Mouse (Mus musculus) heart, embryonic 16.5 days (tissue): ENCODE measurements around the gene Zfp422. TPM values are rescaled to one million over a fixed set of nuclear protein-coding genes. Genes with fewer than 3 reads are reported as not detected.

Experiments used
- ATAC-seq: fragments of 200-750 bp; cut with Nextera tagmentation; replicated peaks from 2 replicates; pipeline ENCODE4 v1.8.0; 2017; ENCODE audit warnings: moderate number of reproducible peaks; ENCODE audit not compliant: insufficient read depth, low FRiP score; ENCODE audit errors: extremely low read depth
- H3K27ac ChIP-seq: fragments of 300-500 bp; sonication (generic); 2 replicates; pipeline ENCODE4 v1.5.1; 2014; ENCODE audit warnings: mild to moderate bottlenecking, low read length, control low read depth, moderate library complexity
- H3K27me3 ChIP-seq: fragments of 300-500 bp; sonication (generic); 2 replicates; pipeline ENCODE4 v1.6.1; 2014; ENCODE audit warnings: low read length, mixed read lengths; ENCODE audit not compliant: control insufficient read depth, insufficient read depth
- H3K36me3 ChIP-seq: fragments of 300-500 bp; sonication (generic); 2 replicates; pipeline ENCODE4 v1.6.1; 2014; ENCODE audit not compliant: control insufficient read depth, insufficient read depth
- H3K4me1 ChIP-seq: fragments of 300-500 bp; sonication (generic); 2 replicates; pipeline ENCODE4 v1.6.1; 2014; ENCODE audit warnings: low read length, mixed read lengths; ENCODE audit not compliant: control insufficient read depth, insufficient read depth
- H3K4me2 ChIP-seq: fragments of 300-500 bp; sonication (generic); 2 replicates; pipeline ENCODE4 v1.6.1; 2014; ENCODE audit warnings: low read depth, mild to moderate bottlenecking, control low read depth, low read length
- H3K4me3 ChIP-seq: fragments of 300-500 bp; sonication (generic); 2 replicates; pipeline ENCODE4 v1.5.1; 2014; ENCODE audit warnings: mild to moderate bottlenecking, control low read depth, low read length
- H3K9ac ChIP-seq: fragments of 300-500 bp; sonication (generic); 2 replicates; pipeline ENCODE4 v1.6.1; 2014; ENCODE audit warnings: low read length, control low read depth
- H3K9me3 ChIP-seq: fragments of 300-500 bp; sonication (generic); replicated peaks from 2 replicates; pipeline ENCODE4 v1.6.1; 2016; ENCODE audit warnings: low read length; ENCODE audit not compliant: control insufficient read depth
- WGBS: fragments of 180-500 bp; shearing (Covaris S2); extraction: QIAGEN DNeasy Blood & Tissue Kit; methylation state at CpG from one replicate; pipeline ENCODE4 v1.1.7; 2014; 5-methylcytosine and 5-hydroxymethylcytosine counted together
- polyA plus RNA-seq: library from polyadenylated mRNA; unstranded; fragments of >200 nt; fragmentation: Nextera tagmentation; extraction: Ambion mirVana; gene quantifications from 2 replicates; pipeline ENCODE4 v1.2.1, GENCODE M21; 2015

The Zfp422 gene
- 78.8 and 89.8 TPM in 2 replicates for polyA plus RNA-seq

DNA sequence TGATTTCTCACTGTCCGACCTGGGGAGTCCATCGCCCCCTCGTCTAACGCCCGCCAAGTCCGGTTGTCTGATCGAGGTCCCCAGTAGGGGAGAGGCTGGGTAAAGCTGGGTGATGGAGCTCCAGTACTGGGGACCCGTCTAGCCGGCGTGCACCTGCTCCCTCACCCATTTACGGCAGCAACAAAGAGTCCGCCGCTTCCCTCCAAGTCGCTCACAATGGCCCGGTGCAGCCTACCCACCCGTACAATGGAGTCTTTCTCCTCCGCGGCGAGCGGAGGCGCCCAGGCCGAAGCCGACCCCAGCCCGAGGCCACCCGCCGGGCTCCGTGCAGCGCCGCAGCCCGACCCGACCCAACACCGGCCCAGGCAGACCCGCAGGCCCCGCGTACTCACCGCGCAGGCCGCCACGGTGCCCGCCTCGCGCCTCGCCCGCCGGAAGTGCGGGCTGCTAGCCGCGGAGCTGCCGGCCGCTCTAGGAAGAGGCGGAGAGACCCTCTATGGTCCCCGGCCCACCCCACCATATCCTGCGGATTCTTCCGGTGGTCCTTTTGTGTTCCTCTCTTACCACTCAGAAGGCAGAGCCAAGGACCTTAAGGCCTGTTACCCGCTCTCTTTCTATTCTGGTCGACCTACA lies at the start of gene Zfp422:
TSS of gene Zfp422 (minus strand) at position 461 of the 633 bp plus-strand sequence.
- peak within 1 kb of the TSS; percentile 86 for H3K4me3 ChIP-seq
- H3K9me3 ChIP-seq: no peaks in the 10 kb centered on the region
- peaks cover 6% of the 10 kb centered on the region for H3K4me1 ChIP-seq
- peak within 1 kb of the TSS; percentile 90 for H3K27ac ChIP-seq
- H3K4me2 ChIP-seq: peak within 1 kb of the TSS; percentile 72
- peak within 1 kb of the TSS; percentile 97 for H3K9ac ChIP-seq
- WGBS: under 1% methylated on average over 56 of the region's 56 CpGs
- peaks cover 15% of the 10 kb centered on the region for H3K36me3 ChIP-seq
- ATAC-seq: peak; percentile 90
- H3K27me3 ChIP-seq: no peaks in the 10 kb centered on the region

DNA sequence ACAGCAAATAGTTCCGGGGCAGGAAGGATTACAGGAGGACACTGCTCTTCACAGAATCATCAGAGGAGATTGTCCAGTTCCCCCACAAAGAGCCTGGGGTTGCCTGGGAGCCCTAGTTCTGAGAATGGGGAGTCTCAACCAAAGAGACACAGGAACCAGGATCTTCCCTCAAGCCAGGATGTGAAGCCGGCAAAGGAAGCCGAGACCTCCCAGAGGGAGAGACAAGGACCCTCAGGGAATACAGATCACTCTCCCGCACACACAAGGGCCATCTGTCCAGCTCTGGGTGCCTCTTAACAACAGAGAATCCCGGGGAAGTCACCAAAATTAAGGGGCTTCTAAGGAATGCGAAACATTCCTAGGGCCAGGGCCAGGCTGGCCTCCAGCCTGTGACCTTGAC lies 48.5 kb upstream of the Zfp422 start:
- no peaks in the 10 kb centered on the region for H3K27me3 ChIP-seq
- no peak overlapping the region for H3K9ac ChIP-seq
- ATAC-seq: no peak
- no peak overlapping the region for H3K27ac ChIP-seq
- H3K4me3 ChIP-seq: no peak overlapping the region
- WGBS: 72% methylated on average over 6 of the region's 6 CpGs
- no peak overlapping the region for H3K4me2 ChIP-seq
- no peaks in the 10 kb centered on the region for H3K36me3 ChIP-seq
- no peaks in the 10 kb centered on the region for H3K9me3 ChIP-seq
- peaks cover 24% of the 10 kb centered on the region for H3K4me1 ChIP-seq

DNA sequence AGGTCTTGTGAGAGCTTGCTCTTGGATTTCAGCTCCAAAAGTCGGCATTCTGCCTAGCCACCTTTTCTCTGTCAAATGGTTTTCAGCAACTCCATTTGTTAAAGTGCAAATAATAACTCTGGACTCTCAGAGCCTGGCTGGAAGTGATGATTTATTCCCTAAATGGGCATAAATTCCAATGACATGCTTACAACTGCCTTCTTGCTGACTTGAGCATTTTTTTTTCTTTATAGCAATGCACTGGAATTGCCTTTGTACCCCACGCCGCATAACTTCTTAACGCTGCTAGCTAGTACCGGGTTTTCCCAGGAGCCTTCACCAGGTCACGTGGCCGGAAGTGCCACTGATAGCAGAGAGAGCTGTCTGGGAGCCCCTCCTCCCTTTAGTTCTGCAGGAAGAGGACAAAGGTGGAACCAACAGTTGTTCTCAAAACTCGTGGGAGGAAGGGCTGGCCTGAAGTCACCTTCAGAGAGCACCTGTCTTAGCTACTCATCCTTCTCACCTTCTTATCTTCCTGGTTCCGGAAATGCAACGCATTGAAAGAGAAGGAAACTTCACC lies 47.6 kb upstream of the Zfp422 start:
- Histone ChIP-seq H3K4me2 (no peak overlapping the region), H3K27me3 (no peaks in the 10 kb centered on the region), H3K9me3 (no peaks in the 10 kb centered on the region), H3K36me3 (no peaks in the 10 kb centered on the region), H3K27ac (no peak overlapping the region), H3K4me3 (no peak overlapping the region), H3K4me1 (peaks cover 25% of the 10 kb centered on the region), H3K9ac (no peak overlapping the region)
- WGBS: 35% methylated on average over 10 of the region's 10 CpGs
- ATAC-seq: no peak

DNA sequence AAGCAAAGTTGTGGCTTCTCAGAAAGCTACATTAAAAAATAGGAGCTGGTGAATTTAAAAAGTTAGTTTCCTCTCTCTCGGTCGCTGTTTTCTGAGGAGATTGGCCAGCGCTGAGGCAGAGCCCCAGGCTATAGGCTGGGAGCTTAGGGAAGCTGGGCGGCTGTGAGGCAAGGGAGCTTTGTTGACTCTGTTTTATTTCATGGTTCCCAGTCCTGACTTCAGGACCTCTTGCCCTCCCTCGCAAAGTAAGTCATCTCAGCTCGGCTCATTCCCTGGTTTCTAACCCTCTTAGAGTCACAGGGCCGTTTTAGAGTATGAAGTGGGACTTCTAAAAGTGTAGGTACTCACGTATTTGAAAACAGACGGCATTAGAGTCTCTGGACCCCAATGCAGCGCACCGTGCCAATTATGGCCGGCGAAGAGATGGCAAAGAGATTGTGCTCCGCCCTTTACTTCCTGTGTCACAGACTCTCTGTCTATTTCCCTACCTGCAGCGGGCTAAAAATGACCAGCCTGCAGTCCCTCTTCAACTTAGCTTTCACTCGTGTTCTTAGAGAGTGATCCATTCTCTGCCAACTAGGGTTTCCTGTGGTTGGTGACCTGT lies 45.6 kb upstream of the Zfp422 start:
- Histone ChIP-seq H3K36me3 (no peaks in the 10 kb centered on the region), H3K9me3 (no peaks in the 10 kb centered on the region), H3K27ac (peak overlapping the region; percentile 47), H3K4me3 (peak overlapping the region; percentile 51), H3K4me2 (peak overlapping the region; percentile 72), H3K9ac (peak overlapping the region; percentile 50), H3K27me3 (no peaks in the 10 kb centered on the region), H3K4me1 (peaks cover 28% of the 10 kb centered on the region)
- ATAC-seq: no peak
- WGBS: 30% methylated on average over 16 of the region's 16 CpGs

DNA sequence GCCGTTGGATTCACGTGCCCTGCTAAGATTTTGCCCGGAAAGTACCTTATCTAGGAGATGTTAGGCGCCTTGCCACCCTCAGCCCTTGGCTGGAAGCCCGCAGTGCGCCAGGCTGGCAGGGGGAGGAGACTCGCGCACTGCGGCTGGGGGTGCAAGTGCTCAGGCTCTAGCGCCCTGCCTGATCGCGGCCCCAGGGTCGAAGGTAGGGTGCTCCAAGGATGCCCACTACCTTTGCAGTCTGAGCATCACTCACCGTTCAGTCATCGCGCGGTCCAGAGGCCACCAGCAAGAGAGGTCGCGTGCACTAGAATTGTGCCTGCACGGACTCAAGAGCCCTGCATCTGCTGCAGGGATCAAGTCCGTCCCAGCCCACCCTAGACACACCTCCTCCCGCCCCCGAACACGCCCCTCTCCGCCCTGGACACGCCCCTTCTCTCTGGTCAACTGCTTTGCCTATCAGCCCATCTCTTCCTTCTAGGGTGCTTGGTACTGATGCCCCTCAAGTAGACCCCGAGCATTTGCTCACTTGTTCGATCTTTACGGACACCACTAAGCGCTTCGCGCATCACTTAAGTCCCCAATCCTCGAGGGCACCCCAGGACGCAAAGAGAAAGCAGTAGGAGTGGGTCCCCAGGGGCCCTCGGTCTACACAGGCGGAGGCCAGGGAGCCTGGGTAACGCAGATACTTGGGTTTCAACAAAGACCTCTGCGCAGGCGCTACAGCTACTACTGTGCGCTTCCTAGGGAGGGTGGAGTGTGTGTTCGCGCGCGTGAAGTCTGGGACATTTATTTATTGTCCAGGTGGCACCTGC lies 44.9 kb upstream of the Zfp422 start, which contains the start of gene Rassf4:
TSS of gene Rassf4 (minus strand) at position 482 of the 812 bp plus-strand sequence.
- Histone ChIP-seq H3K27ac (peak within 1 kb of the TSS; percentile 47), H3K27me3 (no peaks in the 10 kb centered on the region), H3K4me3 (peak within 1 kb of the TSS; percentile 51), H3K4me1 (peaks cover 28% of the 10 kb centered on the region), H3K9ac (peak within 1 kb of the TSS; percentile 50), H3K4me2 (peak within 1 kb of the TSS; percentile 72), H3K36me3 (no peaks in the 10 kb centered on the region), H3K9me3 (no peaks in the 10 kb centered on the region)
- peak; percentile 87 for ATAC-seq
- WGBS: under 1% methylated on average over 44 of the region's 44 CpGs

DNA sequence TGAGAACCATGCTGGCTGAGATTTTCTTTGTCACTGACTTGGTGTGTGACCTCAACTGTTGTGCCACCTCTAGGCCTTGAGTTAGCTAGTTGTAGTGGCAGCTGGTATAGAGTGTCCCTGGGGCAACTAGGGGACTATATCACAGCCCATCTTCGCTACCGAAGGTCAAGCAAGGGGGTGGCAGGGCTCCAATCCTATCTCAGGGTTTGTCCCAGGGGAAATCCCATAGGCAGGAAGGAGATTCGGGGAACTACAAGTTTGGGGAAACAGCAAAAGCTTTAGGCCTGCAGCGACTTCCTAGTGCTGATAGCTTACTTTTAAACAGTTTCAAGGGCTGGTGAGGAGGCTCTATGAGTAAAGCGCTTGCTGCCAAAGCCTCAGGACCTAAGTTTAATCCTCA lies 43.5 kb upstream of the Zfp422 start:
- no peak for ATAC-seq
- H3K9ac ChIP-seq: no peak overlapping the region
- H3K4me2 ChIP-seq: 0 out of 2 replicates have a peak overlapping the region, but pooled peaks have one; percentile 20
- no peak overlapping the region for H3K27ac ChIP-seq
- no peaks in the 10 kb centered on the region for H3K9me3 ChIP-seq
- no peaks in the 10 kb centered on the region for H3K36me3 ChIP-seq
- WGBS: 62% methylated on average over 5 of the region's 5 CpGs
- H3K4me1 ChIP-seq: peaks cover 28% of the 10 kb centered on the region
- H3K4me3 ChIP-seq: no peak overlapping the region
- no peaks in the 10 kb centered on the region for H3K27me3 ChIP-seq

DNA sequence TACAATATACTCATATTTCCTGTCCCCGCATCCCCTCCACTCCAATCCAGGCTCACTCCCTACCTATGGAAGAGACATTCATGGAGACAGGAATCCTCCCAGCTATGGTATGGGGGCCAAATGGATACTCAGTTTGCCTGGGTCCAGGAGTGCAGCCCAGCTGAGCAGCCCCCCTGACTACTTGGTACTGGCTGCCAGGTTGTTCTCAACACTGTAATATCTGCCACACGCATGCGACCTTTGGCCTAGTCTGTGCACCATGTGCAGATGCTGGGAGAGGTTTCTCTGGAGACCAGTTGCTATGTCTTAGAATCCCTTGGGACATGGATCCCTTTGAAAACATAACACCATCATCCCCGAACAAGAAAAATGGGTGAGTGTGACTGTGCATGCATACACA lies 43.0 kb upstream of the Zfp422 start:
- Histone ChIP-seq H3K9ac (no peak overlapping the region), H3K27ac (no peak overlapping the region), H3K4me3 (no peak overlapping the region), H3K4me2 (no peak overlapping the region), H3K9me3 (no peaks in the 10 kb centered on the region), H3K27me3 (no peaks in the 10 kb centered on the region), H3K36me3 (no peaks in the 10 kb centered on the region), H3K4me1 (peaks cover 28% of the 10 kb centered on the region)
- WGBS: 90% methylated on average over 4 of the region's 4 CpGs
- ATAC-seq: no peak

DNA sequence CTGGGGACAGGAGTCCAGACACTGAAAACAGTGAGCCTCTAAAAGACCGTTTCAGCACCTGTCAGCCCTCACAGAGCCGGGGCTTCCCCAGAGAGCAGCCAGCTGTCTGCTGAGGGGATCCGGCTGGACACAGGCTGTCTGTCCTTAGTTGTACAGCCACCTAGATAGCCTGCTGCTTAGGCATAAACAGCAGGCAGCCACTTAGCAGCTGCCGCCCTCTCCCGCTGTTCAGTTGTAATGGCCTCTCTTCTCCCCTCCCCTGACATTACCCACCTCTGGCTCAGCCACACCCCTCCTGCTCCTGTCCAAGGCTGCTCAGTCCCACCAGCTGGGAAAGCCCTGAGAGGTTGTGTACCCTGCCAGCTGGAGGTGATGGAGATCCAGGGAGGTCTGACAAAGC lies 42.2 kb upstream of the Zfp422 start:
- no peaks in the 10 kb centered on the region for H3K27me3 ChIP-seq
- H3K9me3 ChIP-seq: no peaks in the 10 kb centered on the region
- no peaks in the 10 kb centered on the region for H3K36me3 ChIP-seq
- ATAC-seq: no peak
- WGBS: 24% methylated on average over 5 of the region's 5 CpGs
- no peak overlapping the region for H3K27ac ChIP-seq
- H3K4me3 ChIP-seq: no peak overlapping the region
- H3K4me1 ChIP-seq: peaks cover 24% of the 10 kb centered on the region
- H3K4me2 ChIP-seq: no peak overlapping the region
- peak overlapping the region; percentile 8; the same call in 1 of the 2 replicates for H3K9ac ChIP-seq
